Mouse (Mus musculus): ENCODE results near the gene Lmo7. TPM values are rescaled to one million over a fixed set of nuclear protein-coding genes. Genes with fewer than 3 reads are reported as not detected.

The Lmo7 gene
- total RNA-seq, 2 experiments from 2014 or later = 395 to 436 TPM

DNA sequence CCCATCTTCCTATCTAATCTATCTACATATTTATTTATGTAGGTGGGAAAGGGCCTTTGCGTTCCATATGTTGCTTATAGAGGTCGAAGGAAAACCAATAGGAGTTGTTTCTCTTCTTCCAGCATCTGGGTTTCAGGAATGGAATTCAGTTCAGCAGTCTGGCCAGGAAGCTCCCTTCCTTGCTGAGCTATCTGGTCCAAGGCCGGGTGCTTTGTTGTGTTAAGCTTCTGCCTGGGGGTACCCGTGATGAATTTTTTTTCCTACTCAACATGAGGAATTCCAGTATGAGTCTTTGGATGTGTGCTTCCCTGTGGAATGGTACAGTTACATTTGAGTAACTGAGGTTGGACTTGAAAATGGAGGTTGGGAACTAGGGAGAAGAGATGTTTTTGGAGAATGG is 139.9 kb downstream of the Lmo7 start:
- DNase-seq = no peak
- intact Hi-C loops (cut with DNase I) = no loop called here

- intact Hi-C loops (cut with DNase I) = no loop called here
These were observed 140.6 kb downstream of the Lmo7 start for GRCm38 (mm10) chr14:101870171-101870902.

DNA sequence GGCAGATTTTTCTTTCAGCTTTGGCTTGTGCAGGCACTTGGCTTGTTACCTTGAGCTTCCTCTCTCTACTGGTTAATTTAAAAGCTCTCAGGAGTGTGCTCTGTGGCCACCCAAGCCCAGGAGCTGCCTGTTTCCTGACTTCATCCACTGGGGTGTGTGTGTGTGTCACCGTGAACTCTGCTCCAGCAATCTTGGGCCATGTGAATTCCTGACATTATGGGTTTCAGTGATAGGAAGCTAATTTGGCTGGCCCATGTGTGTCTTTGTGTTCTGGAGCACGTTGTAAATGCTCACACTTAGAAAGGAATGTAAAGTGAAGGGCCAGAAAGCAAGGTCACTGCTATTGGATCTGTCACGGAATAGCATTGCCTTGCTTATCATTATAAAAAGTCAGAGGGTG is 143.1 kb downstream of the Lmo7 start:
- intact Hi-C loops (cut with DNase I) = no loop called here
- DNase-seq = peak; percentile 73 to 83

More at GRCm38 (mm10) chr14:101870171-101870902, 140.6 kb downstream of the Lmo7 start:
- DNase-seq = peak in 1 of 2 experiments; percentile 38

DNA sequence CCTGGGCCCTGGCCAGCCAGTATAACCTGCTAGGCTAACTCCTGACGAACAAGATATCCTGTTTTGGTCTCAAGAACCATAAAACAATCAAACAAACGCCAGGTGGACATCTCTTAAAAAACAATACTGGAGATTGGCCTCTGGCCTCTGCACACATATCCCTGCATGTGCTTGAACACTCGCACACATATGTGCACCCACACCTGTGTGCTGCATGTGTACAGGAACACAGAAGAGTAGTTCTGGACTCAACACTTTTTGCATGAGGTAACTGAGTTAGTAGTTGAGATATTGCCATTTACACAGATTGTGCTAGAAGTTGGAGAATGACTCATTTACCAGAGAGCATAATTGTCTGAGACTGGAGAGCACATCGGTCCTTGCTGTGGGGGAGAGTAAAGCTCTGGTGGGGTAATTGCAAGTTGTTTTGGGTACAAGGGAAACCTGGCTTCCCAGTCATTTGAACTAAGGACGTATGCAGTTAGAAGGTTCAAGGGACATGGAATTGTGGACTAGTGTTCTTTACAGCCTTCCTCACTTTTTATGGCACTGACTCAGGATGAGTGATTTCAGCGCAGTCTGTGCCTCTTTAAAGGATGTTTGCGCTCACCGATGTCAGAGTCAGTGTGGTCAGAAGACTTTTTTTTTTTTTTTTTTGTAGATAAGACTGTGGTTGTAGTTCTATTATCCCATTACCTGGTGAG is 148.7 kb downstream of the Lmo7 start:
- DNase-seq = no peak
- intact Hi-C loops (cut with DNase I) = no loop called here

DNA sequence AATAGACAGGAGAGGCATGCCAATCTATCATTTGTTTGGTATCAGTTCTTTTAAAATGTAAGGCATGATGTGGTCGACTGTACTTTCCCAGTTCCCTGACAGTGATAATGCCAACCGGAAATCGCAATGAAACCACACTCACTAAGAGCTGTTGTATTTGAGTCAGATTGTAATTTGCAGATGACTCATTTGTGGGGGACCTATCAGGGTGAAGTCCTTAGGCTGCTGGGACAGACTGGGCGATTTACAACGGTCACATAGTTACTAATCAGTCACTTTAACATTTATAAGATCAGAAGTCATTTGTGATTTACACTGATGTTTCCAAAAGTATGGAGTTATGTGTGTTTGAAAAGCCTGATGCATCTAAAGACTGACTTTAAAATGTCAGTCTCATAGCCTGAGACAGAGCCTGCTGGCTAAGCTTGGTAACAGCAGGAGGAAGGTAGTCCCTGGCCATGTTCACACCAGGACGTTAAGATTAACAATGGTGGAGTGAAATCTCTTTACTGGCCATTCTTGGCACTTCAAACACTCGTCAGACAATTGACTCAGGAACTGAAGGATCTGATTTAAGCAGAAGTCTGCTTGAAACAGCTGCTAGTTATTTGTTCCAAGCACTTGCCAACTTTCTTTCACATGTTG is 149.4 kb downstream of the Lmo7 start:
- no peak for DNase-seq
- intact Hi-C loops (cut with DNase I) = no loop called here

DNA sequence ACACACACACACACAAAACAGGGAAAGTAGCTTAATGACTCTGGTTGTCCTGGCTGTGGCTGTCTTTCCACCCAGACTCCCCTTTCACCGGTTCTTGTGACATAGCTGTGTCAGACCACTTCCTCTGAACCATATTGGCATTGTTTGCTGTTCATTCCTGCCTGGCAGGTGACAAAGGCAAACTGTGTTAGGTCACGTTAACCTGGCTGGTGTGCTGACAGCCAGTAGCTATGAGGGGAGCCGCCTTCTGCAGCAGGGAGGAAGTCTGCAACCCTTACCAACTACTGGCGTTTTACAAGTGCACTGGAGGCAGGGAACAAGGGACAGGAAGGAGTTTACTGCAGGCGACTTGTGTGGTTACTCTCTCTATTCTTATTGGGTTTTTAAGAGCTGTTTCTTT is 153.2 kb downstream of the Lmo7 start:
- peak; percentile 61 for DNase-seq
- intact Hi-C loops (cut with DNase I) = no loop called here

DNA sequence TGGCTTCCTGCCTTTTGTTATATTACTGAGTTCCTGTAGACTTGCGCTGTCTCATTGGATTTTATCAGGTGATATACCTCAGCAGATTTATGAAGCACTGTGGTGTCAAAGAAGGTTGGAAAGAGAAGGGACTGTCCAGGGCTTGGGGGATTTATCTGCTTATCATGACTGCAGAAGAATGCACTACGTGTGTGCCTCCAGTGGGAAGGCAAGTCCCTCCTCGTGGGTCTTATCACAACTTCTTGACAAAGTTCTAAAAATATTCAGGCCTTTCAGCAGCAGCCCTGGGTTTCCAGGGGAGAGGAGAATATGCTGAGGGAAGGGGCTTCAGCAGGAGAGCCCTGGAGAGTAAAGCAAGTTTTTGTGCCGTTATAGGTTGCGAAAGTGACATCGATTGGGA is 154.0 kb downstream of the Lmo7 start:
- intact Hi-C loops (cut with DNase I) = loop anchor here (1.0 kb wide), 1 partner anchor 41 kb away; no protein-coding TSS in a partner anchor
- DNase-seq = peak in 1 of 2 experiments; percentile 53

GRCm38 (mm10) chr14:101886320-101886719 is 156.6 kb downstream of the Lmo7 start:
- DNase-seq = peak in 1 of 2 experiments; percentile 56
- intact Hi-C loops (cut with DNase I) = no loop called here

GRCm38 (mm10) chr14:101891903-101892448 is 162.2 kb downstream of the Lmo7 start:
- no peak for DNase-seq
- intact Hi-C loops (cut with DNase I) = no loop called here

DNA sequence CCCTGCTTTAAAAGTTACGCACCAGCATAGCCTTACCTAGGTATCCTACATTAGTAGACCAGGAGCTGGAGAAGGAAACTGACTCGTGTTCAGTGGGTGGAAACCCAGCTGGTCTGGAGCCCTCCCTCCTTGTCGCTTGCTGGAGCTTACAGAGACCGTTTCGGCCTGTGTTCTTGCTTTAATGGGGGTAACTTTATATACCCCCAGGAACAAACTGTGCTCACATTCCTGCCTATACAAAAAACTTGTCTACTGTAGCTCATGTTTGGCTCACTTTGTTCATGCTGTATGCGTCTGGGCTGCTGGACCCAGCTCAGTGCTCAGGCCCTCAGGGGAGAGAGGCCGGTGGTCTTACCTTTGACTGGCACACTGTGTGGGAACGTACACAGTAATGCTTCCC is 162.7 kb downstream of the Lmo7 start:
- intact Hi-C loops (cut with DNase I) = no loop called here
- no peak for DNase-seq

DNA sequence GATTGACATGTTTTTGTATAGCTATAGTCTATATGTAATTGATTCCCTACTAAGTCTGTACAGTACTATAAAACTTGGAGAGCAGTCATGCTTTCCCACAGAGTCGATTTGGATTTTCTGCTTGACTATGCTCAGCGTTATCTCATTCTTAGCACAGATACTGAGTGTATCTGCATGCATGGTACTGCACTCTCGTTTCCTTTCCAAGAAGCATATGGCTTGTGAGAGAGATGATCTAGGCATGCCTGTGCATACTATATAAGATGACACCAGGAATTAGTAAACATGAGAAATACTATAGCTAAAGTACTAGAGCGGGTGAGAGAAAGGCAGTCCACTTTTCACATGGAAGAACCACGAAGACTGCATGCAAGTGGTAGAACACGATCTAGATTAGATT is 163.5 kb downstream of the Lmo7 start:
- no peak for DNase-seq
- intact Hi-C loops (cut with DNase I) = no loop called here

- intact Hi-C loops (cut with DNase I) = no loop called here
- no peak for DNase-seq
These were observed 168.5 kb downstream of the Lmo7 start for GRCm38 (mm10) chr14:101898250-101898649.

DNA sequence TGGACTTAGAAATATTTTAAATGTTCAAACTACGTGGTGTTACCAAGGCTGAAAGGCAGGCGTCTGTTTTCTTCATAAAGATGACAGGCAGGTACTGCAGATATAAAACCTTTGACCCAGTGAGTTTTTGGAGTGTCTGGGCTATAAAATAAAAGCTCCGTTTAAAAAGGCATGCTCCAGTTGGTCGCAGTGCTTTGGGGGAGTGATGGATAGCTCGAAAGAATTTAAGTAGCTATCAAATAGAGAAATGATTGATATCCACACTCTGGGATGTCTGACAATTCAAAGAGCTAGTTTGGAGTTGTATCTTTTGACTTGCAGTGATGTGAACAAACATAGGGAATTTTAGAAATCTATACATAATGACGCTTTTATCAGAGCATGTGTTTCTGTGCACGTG is 171.7 kb downstream of the Lmo7 start:
- DNase-seq = no peak
- intact Hi-C loops (cut with DNase I) = no loop called here

- intact Hi-C loops (cut with DNase I) = no loop called here
- DNase-seq = peak in 1 of 2 experiments; percentile 39
These were observed 172.2 kb downstream of the Lmo7 start for GRCm38 (mm10) chr14:101901976-101902375.

DNA sequence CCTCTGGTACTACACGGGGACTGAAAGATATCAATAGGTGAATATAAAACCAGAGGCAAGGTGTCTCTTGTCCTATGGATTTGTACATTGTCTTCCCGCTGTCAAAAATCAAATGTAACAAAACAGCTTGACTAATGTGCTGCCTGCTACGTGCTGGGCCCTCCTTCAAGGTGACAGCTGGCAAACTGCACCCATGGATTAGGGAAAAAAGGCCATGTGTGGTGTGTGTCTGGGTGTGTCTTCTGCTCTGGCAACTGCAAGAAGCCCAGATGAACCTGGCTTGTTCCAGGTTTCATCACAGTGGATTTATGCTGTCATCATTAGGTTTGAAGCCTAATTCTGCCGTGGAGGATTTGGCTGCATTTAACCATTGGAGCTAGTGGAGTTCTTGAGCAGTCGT is 174.0 kb downstream of the Lmo7 start:
- DNase-seq = no peak
- intact Hi-C loops (cut with DNase I) = no loop called here

DNA sequence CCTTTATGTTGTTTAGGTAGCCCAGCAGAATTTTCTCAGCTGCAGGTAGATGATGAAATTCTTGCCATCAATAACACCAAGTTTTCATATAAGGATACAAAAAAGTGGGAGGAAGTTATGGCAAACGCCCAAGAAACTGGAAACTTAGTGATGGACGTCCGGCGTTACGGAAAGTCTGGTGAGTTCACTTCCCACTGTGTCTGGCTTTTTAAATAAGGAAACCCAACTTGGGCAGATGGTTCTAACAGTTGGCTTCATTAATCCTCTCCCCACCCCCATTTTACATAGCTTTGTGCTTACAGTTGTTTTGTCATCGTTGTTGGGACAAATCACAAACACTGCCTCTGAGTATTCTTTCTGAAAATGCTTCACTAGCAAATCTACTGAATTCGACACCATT is 182.2 kb downstream of the Lmo7 start:
- DNase-seq = peak in 1 of 2 experiments; percentile 38
- intact Hi-C loops (cut with DNase I) = no loop called here

DNA sequence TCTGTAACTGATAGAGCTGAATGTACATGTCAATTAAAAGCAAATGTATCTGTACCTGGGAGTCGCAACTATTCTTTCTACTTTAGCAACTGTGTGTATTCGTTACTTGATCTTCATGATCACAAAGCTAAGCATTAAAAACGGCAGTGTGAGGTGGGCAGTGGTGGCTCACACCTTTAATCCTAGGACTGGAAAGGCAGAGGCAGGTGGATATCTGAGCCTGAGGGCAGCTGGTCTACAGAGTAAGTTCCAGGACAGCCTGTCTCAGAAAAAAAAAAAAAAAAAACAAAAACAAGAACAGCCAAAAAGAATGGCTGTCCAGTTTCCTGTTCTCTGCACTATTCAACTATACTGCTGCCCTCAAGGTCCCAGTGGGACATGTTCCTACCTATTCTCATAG is 182.6 kb downstream of the Lmo7 start:
- no peak for DNase-seq
- intact Hi-C loops (cut with DNase I) = no loop called here

- DNase-seq = no peak
- intact Hi-C loops (cut with DNase I) = no loop called here
These were observed 184.6 kb downstream of the Lmo7 start for GRCm38 (mm10) chr14:101914321-101914720.

GRCm38 (mm10) chr14:101915867-101916266 is 186.1 kb downstream of the Lmo7 start:
- intact Hi-C loops (cut with DNase I) = no loop called here
- DNase-seq = peak in 1 of 2 experiments; percentile 39

DNA sequence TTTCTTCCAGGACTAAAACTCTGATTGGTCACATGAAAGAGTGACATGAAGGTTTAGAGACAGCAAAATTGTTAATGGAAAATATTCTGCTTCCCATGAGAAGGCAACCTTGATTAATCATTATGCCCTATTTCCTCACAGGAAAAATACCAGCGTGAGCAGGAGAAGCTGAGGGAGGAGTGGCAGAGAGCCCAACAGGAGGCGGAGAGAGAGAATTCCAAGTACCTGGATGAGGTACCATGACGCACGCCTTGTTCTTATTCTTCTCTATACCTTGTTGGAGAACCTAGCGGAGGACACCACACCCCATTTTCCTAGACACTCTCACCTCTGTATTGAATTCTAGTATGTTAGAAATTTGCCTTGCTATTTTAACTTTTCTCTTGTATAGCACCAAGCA is 188.7 kb downstream of the Lmo7 start:
- intact Hi-C loops (cut with DNase I) = no loop called here
- DNase-seq = no peak

DNA sequence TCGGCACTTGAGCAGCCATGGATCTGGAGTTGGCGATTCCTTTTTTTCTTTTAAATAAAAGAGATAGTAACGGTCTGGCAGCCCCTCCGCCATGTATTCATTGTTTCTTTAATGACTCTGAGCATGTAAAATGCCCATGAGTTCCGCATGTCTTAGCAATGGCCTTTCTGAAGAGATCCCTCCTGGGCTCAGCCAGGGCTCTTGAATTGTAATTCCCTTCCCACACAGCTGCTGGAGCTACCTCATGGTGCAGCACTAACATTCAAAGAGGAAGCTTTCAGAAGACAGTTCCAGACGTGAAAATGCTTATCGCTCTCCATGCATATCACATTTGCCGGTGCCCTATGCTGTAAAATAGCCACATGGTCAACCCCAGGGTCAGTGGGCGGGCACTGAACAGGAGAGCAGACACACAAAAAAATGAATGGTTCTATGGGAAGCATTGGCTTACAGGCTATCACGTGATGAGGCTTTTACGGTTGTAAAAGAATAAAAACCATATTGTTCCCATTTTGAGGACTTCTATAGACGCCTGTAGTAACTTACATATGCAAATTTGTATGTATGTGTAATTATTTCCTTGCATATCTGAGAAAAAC is 198.0 kb downstream of the Lmo7 start:
- intact Hi-C loops (cut with DNase I) = no loop called here

More for the DNA sequence above, 198.0 kb downstream of the Lmo7 start:
- no peak for DNase-seq
